Mouse (Mus musculus) CD4-positive naive resting alpha-beta T cell, adult 76 days (primary cell): ENCODE measurements around the gene Otoa. TPM values are rescaled to one million over a fixed set of nuclear protein-coding genes. Genes with fewer than 3 reads are reported as not detected.

ENCODE experiments used
- total RNA-seq: library from RNA; stranded (reverse); gene quantifications from one replicate; pipeline ENCODE4 v1.2.4, GENCODE M21; 2023

Gene Otoa
- total RNA-seq = 1.3 TPM

GRCm38 (mm10) chr7:121081350-121081749 is at the start of gene Otoa:
Gene Otoa (plus strand): TSS chr7:121081650.

GRCm38 (mm10) chr7:121033856-121034652 is 47.4 kb upstream of the Otoa start, which contains the start of gene Mettl9:
Gene Mettl9 (plus strand): TSS chr7:121034445.

GRCm38 (mm10) chr7:121074281-121074680 is 7.2 kb upstream of the Otoa start, which contains the start of gene Igsf6:
Gene Igsf6 (minus strand): TSS chr7:121074572.

Other genes starting within 250 kb of the Otoa start
- 6.3 TPM for gene Eef2k, start 238.8 kb upstream of the Otoa start, total RNA-seq
- 32.2 TPM for gene Polr3e, start 163.9 kb upstream of the Otoa start, total RNA-seq
- gene Cdr2, start 99.3 kb upstream of the Otoa start, total RNA-seq = 28.4 TPM
- not detected for gene Mfsd13b, start 99.1 kb upstream of the Otoa start, total RNA-seq
- gene Mettl9, start 47.2 kb upstream of the Otoa start, total RNA-seq = 90.5 TPM
- gene Igsf6, start 7.1 kb upstream of the Otoa start, total RNA-seq = 3.3 TPM